Mouse (Mus musculus): Measurements from ENCODE around the gene Galnt6.
A peak's percentile ranks its signal among the peaks of the same experiment; 100 is the strongest.
"Not testable (repeated sequence)": the region's sequence is repeated elsewhere in the genome, so short reads cannot be mapped to it uniquely, and the experiment has no call there.

Galnt6 gene

GRCm38 (mm10) chr15:100729281-100729985, at the start of gene Galnt6:
Gene Galnt6 (minus strand): TSS chr15:100729376.
- peak; percentile 53 to 62 for DNase-seq

- no peak for DNase-seq
Measured at GRCm38 (mm10) chr15:100777020-100778016, 48.1 kb upstream of the Galnt6 start.

GRCm38 (mm10) chr15:100776424-100776823, 47.2 kb upstream of the Galnt6 start:
- no peak for DNase-seq

GRCm38 (mm10) chr15:100775189-100776166, 46.3 kb upstream of the Galnt6 start:
- no peak for DNase-seq

- DNase-seq: not testable (repeated sequence)
Measured at GRCm38 (mm10) chr15:100773859-100774258, 44.7 kb upstream of the Galnt6 start.

- no peak for DNase-seq
Measured at GRCm38 (mm10) chr15:100772685-100773084, 43.5 kb upstream of the Galnt6 start.

DNA sequence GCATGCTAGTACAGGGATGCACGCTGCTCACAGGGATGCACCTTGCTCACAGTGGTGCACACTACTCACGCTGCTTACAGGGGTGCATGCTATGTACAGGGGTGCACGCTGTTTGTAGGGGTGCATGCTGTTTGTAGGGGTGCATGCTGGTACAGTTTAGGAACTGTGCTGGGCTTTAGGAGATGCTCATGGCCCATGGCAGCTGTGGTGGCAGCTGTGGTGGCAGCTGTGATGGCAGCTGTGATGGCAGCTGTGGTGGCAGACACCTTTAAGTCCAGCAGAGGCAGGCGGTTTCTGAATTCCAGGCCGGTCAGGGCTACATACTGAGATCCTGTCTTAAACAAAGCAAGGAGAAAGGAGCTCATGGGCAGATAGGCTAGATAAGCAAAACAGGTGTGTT, 41.2 kb upstream of the Galnt6 start:
- no peak for DNase-seq

GRCm38 (mm10) chr15:100769023-100769422, 39.8 kb upstream of the Galnt6 start:
- not testable (repeated sequence) for DNase-seq

- no peak for DNase-seq
Measured at GRCm38 (mm10) chr15:100767851-100768250, 38.7 kb upstream of the Galnt6 start.

GRCm38 (mm10) chr15:100766826-100767225, 37.6 kb upstream of the Galnt6 start:
- no peak for DNase-seq

DNA sequence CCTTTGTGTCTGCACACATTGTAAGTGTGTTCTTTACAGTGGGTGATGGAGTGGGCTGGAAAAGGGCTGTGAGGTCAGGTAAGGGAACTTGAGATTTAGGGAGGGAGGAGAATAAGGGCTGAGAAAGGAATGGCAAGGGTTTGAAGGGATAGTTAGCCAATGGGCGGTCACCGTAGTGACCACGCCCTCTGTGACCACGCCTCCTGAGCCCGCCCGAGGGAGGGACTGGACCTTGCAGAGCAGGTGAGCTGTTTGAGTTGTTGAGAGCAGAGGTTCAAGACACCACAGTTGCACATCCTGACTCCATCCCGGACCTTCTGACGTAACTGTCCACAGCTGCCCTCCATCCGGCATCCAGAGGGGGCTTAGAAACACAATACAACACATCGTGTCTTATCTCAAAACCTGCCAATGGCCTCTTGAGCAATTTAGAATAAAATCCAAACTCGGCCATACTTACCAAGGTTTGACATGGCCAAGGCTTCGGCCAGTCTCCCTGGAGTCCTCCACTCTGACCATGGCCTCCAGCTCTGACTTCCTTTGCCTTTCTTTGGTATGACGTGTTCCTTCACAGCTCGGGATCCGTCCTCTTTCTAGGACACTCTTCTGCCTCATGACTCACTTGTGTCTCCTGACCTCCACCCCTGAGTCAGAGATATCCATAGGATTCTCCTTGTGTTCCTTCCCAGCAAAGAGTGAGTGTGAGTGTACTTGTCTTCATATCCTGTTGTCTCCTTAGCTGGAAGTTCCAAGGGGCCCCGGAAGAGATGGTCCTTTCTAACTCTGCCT, 35.2 kb upstream of the Galnt6 start:
- no peak for DNase-seq

- peak in 1 of 2 experiments; percentile 34 for DNase-seq
Measured at GRCm38 (mm10) chr15:100762649-100763048, 33.5 kb upstream of the Galnt6 start.

DNA sequence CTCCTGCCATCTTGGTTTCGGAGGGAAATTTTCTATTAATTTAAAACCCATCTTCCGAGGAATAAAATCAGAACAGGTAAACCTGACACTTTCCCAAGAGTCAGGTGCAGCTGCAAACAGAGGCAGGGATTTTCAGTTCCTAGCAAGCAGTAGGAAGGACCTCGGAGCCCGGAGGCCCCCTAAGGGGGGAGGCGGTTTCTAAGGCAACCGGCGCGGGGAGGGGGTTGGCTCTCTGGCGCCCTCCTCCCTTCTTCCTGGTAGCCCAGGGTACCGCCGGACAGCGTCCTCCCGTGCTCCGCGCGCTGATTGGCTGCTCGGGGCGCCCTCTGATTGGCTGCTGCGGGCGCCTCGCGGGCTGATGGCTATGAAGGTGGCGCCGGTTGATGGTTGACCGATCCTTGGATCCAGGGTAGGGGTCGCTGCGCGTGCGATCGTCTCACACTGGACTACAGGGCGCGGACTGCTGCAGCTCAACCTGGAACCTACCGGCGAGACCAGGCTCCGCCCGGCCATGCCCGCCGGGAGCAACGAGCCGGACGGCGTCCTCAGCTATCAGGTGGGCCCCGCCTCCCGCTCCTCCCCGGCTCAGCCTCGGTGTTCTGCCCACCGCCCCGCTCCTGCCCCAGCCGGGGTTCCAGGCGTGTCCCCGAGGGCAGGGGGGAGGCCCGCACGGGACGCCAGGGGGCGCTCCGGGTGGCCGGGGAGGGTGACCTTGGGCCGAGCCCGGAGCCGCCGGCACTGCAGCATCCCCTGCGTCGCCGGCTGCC, 32.4 kb upstream of the Galnt6 start, which contains the start of gene Slc4a8:
Gene Slc4a8 (plus strand): TSS at position 329 of the 767 bp plus-strand sequence.
- peak; percentile 98 to 99 for DNase-seq

GRCm38 (mm10) chr15:100761036-100761418, 31.9 kb upstream of the Galnt6 start:
- no peak for DNase-seq

DNA sequence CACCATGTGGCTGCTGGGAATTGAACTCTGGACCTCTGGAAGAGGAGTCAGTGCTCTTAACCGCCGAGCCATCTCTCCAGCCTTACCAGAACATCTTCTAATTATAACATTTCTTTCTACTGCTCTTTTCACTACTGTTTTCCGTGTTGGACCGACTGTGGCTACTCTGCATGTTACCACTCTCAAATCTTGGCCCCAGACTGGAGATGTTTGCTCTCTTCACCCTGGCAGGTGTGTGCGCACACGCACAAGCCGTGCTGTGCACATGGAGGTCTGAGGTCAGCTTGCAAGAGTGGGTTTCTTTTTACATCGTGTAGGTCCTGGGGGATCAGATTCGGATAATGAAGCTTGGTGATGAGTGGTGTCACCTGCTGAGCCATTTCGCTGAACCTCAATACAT, 30.1 kb upstream of the Galnt6 start:
- no peak for DNase-seq

DNA sequence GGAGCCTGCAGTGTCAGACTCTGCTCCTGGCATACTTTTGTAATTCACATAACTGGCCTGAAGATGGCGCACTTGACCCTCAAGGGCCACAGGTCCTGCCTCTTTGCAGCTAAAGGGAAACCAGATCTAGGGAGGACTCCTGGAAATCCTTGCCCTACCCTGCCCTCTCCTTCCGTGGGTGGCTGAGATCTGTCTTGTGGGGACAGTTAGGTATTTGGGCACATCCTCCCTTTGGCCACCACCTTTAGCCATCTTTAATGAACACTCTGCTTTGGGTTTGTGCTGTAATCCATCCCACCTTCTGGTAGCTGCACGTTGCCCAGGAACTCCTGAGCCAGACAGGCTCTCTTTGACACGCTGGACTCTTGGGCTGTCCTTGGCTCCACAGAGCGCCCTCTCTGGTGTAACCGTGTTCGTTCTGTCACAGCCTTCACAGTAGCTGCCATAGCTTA, 28.4 kb upstream of the Galnt6 start:
- peak; percentile 79 to 82 for DNase-seq

- DNase-seq: peak; percentile 54 to 67
Measured at GRCm38 (mm10) chr15:100755881-100756624, 26.9 kb upstream of the Galnt6 start.

DNA sequence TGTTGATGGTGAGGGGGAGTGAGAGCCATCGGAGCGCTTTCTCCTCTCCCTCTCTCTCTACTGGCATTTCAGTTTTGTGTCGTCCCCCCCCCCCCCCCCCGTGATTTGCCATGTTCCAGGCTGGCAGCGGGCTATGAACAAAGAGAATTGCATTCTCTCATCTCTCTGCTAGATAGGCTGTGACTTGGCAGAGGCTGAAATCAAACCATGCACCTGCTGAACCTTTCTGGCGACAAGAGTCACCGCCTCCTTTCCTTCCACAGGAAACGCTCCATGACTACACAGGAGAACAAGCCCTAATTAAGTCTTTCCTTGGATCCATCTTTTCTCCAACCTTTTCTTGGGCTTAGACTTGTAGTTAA, 26.3 kb upstream of the Galnt6 start:
- DNase-seq: no peak

- peak; percentile 64 to 66 for DNase-seq
Measured at GRCm38 (mm10) chr15:100754805-100755497, 25.8 kb upstream of the Galnt6 start.
